Mouse (Mus musculus) v-Abl transformed pro-B cells (cell line): ENCODE data around the gene Erg.

Source experiments
- in situ Hi-C, 2 experiments: fragments of 400-800 bp; cut with MboI; formaldehyde crosslinking; loops; one replicate each; pipeline ENCODE4 v1.15.1; 2025; ENCODE audit not compliant: unreplicated experiment in 2 of 2

Erg gene

DNA sequence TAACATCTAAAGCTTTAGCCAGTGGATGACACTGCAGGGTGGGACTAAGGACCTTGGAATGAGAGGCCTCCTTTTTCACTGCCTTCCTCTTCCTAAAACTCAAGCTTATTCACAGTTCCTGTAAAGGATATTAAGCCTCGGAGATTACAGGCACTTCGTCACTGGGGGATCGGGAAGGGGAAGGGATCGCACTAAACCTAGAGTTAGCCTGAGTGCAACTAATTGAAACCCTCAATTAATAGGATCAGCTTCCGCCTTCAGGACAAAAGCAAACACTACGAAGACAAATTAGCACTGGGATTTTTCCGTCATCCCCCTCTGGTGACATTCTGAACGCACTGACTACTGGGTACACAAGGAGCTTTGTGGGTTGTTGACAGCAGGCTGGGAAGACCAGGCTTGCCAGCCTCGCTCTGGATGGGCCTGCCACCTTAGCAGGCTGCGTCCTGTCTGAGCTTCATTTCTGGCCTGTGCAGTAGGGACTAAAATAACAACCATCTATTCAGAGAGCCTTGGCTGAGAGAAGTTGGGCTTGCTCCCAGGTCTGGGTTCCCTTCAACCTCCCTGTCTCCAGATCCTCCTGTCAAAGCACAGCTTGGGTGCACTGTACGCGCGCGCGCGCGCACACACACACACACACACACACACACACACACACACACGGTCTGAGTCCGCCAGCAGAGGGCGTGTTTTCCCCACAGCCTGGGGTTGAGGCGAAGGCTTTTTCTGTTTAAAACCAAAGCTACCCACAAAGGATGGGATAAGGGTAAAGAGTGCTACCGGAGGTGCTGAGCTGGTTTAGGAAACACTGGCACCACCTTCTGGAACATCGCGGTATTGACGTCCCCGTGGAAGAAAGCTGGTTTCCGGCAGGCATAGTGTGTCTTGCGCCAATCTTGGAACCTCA, 245.3 kb downstream of the Erg start:
- in situ Hi-C loops = loop anchor here (5.0 to 25.0 kb wide), 4 partner anchors 139 to 1079 kb away; no protein-coding TSS in a partner anchor

DNA sequence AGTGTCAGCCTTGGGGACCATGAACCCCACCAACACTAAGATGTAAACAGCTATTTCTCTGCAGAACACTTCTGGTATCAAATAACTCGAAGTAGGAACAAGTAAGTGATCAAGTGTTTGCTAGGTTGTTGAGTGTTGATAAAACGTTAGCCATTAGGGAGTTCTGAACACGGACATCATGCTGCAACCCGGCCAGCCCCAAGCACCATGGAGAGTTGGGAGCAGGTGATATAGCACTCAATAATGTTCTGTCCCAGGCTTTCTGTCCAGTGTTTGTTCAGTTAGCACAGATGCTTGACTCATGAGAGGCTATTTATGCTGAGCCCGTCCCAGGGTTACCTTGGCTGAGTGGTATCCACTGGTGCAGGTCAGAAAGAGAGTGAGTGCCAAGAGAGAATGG, 254.2 kb downstream of the Erg start:
- in situ Hi-C loops = loop anchor here in 1 of 2 experiments (5.0 to 25.0 kb wide), 2 partner anchors 120 to 1070 kb away; no protein-coding TSS in a partner anchor

DNA sequence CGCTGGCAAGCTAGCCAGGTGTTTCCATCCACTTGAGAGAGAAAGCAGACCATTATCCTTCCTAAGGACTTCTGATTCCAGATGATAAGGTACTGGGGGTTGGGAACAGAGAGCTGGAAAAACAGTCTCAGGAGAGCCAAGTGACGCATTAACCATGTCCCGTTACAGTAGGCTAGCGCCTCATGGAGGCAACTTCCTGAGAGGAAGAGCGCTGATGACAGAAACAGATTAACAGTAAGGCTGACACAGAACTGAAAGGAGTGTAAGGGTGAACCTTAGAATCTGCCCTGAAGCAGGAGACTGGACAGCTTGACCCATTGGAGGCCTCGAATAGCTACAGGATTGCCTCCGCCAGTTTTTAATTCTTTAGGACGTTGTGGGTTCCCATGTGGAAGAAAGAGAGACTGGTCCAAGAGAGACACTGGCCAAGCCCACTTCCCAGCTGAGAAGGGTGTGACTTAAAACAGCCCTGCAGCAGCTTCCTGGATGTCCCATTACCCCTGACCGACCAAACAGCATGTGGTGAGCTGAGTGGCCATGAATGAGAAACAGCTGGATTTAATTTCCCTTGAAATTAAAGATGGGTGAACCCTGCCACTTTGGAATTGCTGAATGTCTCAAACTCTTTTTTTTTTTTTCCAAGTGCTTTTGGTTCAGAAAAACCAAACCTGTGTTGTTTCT, 264.3 kb downstream of the Erg start:
- in situ Hi-C loops = no loop called here
